Mouse (Mus musculus) Patski (cell line): ENCODE results near the gene Hspb2. TPM values are rescaled to one million over a fixed set of nuclear protein-coding genes. Genes with fewer than 3 reads are reported as not detected.

Experiments
- ATAC-seq: fragments of 100-300 bp; one replicate; pipeline ENCODE4 v1.8.0; 2021
- CTCF ChIA-PET: fragments of 350-600 bp; sonication (Branson Sonifier 250); formaldehyde crosslinking; loops from one replicate; lab custom pipeline; 2022; ENCODE audit warnings: inconsistent platforms; lab: Charles Lee
- POLR2A ChIA-PET: fragments of 350-600 bp; sonication (Branson Sonifier 250); formaldehyde crosslinking; loops from one replicate; lab custom pipeline; 2022; ENCODE audit warnings: antibody characterized with exemption, inconsistent platforms; lab: Charles Lee
- DNase-seq: peaks from one replicate; pipeline ENCODE4 v3.0.0-alpha.2; 2011; ENCODE audit warnings: low read depth, low spot score
- H3K27me3 ChIP-seq: fragments of 371-371 bp; one replicate; pipeline ENCODE4 v1.5.1; 2021
- CTCF ChIP-seq: fragments of 100-300 bp; IDR thresholded peaks from one replicate; pipeline ENCODE4 v1.5.1; 2021
- in situ Hi-C: fragments of 300-500 bp; cut with MboI; formaldehyde crosslinking; loops from 3 replicates; pipeline ENCODE4 v1.11.1; 2018; ENCODE audit warnings: low pct_unique_long_range_greater_than_20kb, mixed read lengths
- polyA plus RNA-seq: library from polyadenylated mRNA; unstranded; gene quantifications from one replicate; pipeline ENCODE4 v1.2.3, GENCODE M21; 2021

Gene Hspb2
- polyA plus RNA-seq, 1 experiment from 2014 or later, result 12.9 TPM

GRCm38 (mm10) chr9:50738914-50739870, 13.0 kb downstream of the Hspb2 start, which contains the start of gene Dixdc1:
Gene Dixdc1, minus strand, starts transcription at chr9:50739517.
- ChIA-PET POLR2A (interaction anchor here (0.6 to 0.8 kb wide), 2 partner anchors 15 to 264 kb away, joined by 3 read pairs; no protein-coding TSS in a partner anchor), CTCF (interaction anchor here (0.6 to 1.4 kb wide), 5 partner anchors 10 to 28 kb away, joined by 3 to 5 read pairs (median 3); no protein-coding TSS in a partner anchor)
- no peaks in the 10 kb centered on the region for H3K27me3 ChIP-seq
- peak; percentile 14 for ATAC-seq
- TF ChIP-seq CTCF, result no peak
- no peak for DNase-seq
- in situ Hi-C loops, result no loop called here

DNA sequence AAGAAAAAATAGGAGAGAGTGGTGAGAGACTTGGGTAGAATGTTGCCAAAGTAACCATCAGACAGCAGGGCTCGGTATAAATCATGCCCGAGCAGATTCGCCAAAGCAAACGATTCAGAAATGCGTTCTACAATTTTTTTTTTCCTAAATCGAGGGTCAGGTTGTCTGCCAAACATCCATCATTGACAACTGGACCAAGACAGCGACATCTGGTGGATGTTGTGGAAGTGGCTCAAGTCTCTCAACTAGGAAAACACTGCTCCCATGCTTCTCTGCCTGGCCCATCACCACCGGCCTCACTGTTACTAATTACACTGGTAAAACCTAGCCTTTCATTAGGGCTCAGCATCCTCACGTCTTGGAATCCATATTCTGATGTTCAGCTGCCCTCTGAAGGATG, 17.2 kb downstream of the Hspb2 start:
- DNase-seq, result no peak
- CTCF ChIA-PET, result interaction anchor here (0.7 to 1.3 kb wide), 3 partner anchors 8 to 25 kb away, joined by 3 to 4 read pairs (median 3); no protein-coding TSS in a partner anchor
- peak; percentile 87 for TF ChIP-seq CTCF
- POLR2A ChIA-PET, result interaction anchor here (0.6 kb wide), 1 partner anchor 85 kb away, joined by 3 read pairs; no protein-coding TSS in a partner anchor
- no peak for ATAC-seq
- in situ Hi-C loops, result no loop called here
- H3K27me3 ChIP-seq, result no peaks in the 10 kb centered on the region

DNA sequence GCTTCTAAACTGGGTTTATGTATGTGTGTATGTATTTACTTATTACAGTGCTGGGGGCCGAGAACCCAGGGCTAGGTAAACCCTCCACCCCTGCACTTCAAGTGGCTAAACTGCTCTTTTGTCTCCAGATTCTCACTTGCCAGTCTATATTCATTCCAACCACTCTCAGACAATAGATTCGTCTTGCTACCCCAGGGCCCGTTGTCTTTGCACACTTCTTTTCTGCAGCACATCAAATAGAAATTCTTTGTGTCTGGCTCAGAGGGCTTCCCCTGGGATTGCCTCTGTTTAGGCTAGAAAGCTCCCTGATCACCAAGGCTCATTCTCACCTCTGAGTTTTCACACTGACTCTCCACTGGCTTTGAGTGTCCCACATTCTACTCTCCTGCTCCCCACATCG, 19.6 kb downstream of the Hspb2 start:
- in situ Hi-C loops, result no loop called here
- TF ChIP-seq CTCF, result no peak
- no peaks in the 10 kb centered on the region for H3K27me3 ChIP-seq
- CTCF ChIA-PET, result interaction anchor here (0.8 kb wide), 1 partner anchor 9 kb away, joined by 3 read pairs; no protein-coding TSS in a partner anchor
- ATAC-seq, result no peak
- POLR2A ChIA-PET, result no interaction called here
- DNase-seq, result no peak

DNA sequence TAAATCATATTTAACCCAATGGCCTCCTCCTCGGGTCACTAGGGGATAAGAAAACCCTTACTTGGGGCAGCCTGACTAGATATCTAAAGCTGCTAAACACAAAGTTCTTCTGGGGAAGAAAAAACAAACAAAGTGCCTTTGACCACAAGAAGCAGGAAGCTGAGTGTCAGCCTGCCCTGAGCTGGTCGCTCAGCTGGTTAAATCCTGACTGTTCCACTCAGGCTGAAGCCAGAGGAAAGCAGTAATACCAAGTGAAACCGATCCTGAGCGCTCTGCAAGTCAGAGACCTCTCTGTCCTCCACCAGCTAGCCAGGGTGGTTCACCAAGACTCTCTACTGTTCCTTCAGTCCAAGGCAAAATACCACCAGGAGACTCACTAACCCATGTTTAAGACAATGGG, 22.6 kb downstream of the Hspb2 start:
- CTCF ChIA-PET, result interaction anchor here (1.2 to 2.7 kb wide), 3 partner anchors 12 to 38 kb away, joined by 3 to 7 read pairs (median 4); partner anchors contain the start of gene Fdxacb1
- no peak for ATAC-seq
- POLR2A ChIA-PET, result no interaction called here
- TF ChIP-seq CTCF, result no peak
- no peaks in the 10 kb centered on the region for H3K27me3 ChIP-seq
- in situ Hi-C loops, result no loop called here
- no peak for DNase-seq

DNA sequence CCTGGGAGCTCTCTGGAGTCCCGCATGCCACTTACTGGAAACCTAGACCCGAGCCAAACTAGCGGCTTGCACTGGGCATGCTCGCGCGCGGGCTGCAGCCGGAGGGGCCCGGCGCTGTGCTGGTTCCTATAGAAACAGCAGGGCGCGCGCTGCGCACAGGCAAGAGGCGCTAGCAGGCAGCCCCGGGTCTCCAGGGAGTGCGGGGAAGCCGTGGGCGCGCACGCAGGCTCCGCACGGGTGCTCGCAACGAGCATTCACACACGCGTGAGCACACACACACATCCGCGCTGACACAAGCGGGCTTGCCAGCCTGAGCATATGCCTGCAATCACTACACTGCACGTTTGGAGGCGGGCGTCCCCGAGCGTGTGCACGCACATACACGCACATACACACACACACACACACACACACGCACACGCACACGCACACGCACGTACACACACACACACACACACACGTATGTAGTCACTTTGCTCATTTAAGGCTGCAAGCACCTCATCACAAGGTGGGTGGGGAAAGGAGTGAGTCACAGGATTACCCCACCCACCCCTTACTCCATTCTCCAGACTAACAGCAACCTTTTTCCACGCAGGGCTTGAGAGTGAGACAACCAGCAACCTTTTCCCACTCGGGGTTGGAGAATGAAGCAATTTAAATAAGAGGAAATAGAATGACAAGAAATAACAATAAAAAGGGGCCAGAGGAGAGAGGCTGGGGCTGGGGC, 24.1 kb downstream of the Hspb2 start:
- in situ Hi-C loops, result no loop called here
- ATAC-seq, result peak; percentile 73
- no peak for DNase-seq
- POLR2A ChIA-PET, result interaction anchor here (1.1 to 2.4 kb wide), 3 partner anchors 14 to 25 kb away, joined by 3 to 12 read pairs (median 6); partner anchors contain the start of genes 2310030G06Rik and Hspb2
- CTCF ChIA-PET, result interaction anchor here (2.7 kb wide), 1 partner anchor 39 kb away, joined by 12 read pairs; the partner anchor contains the start of gene Fdxacb1
- TF ChIP-seq CTCF, result no peak
- H3K27me3 ChIP-seq, result no peaks in the 10 kb centered on the region

GRCm38 (mm10) chr9:50727171-50727924, 24.8 kb downstream of the Hspb2 start:
- no peak for DNase-seq
- H3K27me3 ChIP-seq, result no peaks in the 10 kb centered on the region
- ChIA-PET CTCF (interaction anchor here (0.7 to 2.7 kb wide), 6 partner anchors 8 to 40 kb away, joined by 3 to 12 read pairs (median 4); partner anchors contain the start of genes Dixdc1 and Fdxacb1), POLR2A (interaction anchor here (1.1 to 2.4 kb wide), 3 partner anchors 14 to 26 kb away, joined by 3 to 12 read pairs (median 6); partner anchors contain the start of genes 2310030G06Rik and Hspb2)
- TF ChIP-seq CTCF, result no peak
- peak; percentile 44 for ATAC-seq
- in situ Hi-C loops, result no loop called here

GRCm38 (mm10) chr9:50725921-50726590, 26.1 kb downstream of the Hspb2 start:
- POLR2A ChIA-PET, result interaction anchor here (2.4 kb wide), 1 partner anchor 20 kb away, joined by 6 read pairs; the partner anchor contains the start of gene 2310030G06Rik
- no peaks in the 10 kb centered on the region for H3K27me3 ChIP-seq
- TF ChIP-seq CTCF, result no peak
- no peak for DNase-seq
- CTCF ChIA-PET, result interaction anchor here (1.4 to 2.7 kb wide), 4 partner anchors 9 to 41 kb away, joined by 3 to 12 read pairs (median 4); partner anchors contain the start of gene Fdxacb1
- in situ Hi-C loops, result no loop called here
- no peak for ATAC-seq

DNA sequence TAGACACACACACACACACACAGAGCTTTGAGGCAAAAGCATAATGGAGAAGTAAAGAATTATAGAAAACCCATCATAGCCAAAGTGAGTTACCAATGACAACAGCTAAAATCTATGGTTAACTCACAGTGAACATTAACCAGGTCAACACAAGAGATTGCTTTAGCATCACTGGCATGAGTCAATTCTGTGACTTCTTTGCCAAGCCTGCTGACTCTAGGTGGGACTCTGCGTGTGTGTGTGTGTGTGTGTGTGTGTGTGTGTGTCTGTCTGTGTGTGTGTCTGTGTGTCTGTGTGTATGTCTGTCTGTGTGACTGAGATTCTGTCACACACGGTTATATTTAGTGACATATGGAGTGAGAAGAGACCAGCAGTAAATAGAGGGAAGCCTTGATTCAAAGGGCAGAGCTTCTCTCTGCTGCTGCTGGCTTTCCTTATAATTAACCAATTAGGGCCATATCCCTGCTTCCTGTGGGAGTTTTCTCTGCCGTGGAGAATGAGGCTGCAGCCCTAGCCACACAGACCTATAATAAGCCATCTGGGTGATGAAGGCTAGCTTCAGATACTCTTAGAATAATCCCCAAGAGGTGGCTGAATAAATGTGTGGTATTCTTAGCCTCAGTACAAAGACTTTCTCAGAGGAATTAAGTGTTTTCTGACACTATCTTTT, 27.4 kb downstream of the Hspb2 start:
- ATAC-seq, result no peak
- in situ Hi-C loops, result no loop called here
- POLR2A ChIA-PET, result interaction anchor here (1.1 kb wide), 1 partner anchor 31 kb away, joined by 3 read pairs; no protein-coding TSS in a partner anchor
- no peak for DNase-seq
- CTCF ChIA-PET, result interaction anchor here (1.0 to 2.4 kb wide), 2 partner anchors 16 to 43 kb away, joined by 3 to 7 read pairs; partner anchors contain the start of gene Fdxacb1
- TF ChIP-seq CTCF, result no peak
- no peaks in the 10 kb centered on the region for H3K27me3 ChIP-seq
